Mouse (Mus musculus): Measurements from ENCODE around the gene Lsm8.
"Not testable (repeated sequence)": the region's sequence is repeated elsewhere in the genome, so short reads cannot be mapped to it uniquely, and the experiment has no call there.

The Lsm8 gene

DNA sequence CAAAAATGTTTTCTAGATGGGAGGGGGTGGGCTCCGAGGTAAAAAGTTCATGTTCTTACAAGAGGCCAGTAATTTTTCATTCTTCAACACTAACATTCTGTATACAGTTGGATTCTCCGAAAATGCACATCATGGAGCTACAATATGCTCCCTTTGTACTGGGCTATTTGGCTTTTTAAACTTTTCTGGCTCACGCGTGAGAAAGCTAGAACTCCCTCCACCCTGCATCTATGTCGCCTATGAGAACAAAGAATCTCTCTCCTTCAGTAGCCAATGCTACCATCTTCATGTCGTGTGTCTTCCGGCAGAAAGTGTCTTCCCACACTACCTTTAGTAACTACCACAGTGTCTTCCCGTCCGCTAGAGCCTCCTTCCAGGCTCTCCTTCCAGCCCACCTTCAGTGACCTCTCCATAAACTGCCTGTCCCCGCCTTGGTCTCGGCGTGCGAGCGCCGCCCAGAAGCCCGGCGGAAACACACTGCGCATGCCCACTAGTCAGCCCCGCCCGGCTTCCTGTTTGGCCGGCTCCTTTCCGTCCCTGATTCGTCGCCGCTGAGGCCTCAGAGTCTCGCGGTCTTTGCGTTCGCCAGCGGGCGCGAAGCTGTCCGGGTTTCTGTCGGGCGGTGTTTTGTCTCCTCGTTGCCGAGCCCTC lies at the start of gene Lsm8:
TSS of gene Lsm8 (plus strand) at position 529 of the 651 bp plus-strand sequence.
- peak; percentile 95 to 97 for DNase-seq (ENCODE audit: low spot score in 2 of 2)

DNA sequence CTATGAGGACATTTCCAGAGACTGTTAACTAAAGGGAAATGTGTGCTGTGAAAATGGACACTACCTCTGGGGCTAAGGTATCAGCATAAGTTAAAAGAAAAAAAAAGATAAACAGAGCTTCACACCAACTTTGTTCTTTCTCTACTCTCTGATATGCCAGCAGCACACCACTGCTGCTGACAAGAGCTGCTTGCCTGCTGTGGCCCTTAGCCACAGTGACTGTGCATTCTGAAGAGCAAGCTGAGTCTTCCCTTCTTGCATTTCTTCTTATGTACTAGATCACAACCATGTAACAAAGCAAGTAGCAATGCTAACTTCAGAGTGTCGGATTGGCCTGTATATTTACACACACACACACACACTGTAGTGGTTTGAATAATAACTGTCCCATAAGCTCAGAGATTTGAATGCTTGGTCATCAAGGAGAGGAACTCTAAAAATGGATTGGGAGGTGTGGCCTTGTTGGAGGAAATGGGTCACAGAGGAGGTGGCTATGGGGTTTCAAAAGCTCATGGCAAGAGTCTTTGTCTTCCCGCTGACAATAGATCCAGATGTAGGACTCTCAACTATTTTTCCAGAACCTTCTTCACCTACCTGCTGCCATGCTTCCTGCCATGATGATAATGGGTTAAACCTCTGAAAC lies 47.4 kb upstream of the Lsm8 start:
- DNase-seq (ENCODE audit: low spot score in 2 of 2) = no peak

DNA sequence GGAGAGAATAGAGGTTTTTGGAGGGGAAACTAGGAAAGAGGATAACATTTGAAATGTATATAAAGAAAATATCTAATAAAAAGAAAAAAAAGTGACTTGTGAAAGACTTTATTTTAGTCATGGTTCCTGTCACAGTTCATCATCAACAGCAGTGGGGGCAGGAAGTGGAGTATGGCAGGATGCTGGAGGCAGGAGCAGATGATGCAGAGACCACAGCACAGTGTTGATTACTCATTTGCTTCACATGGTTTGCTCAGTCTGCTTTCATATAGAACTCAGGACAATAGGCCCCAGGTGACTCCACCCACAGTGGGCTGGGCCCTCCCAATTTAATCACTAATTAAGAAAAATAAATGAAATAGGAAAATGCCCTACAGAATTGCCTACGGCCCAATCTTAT lies 35.8 kb upstream of the Lsm8 start:
- DNase-seq (ENCODE audit: low spot score in 2 of 2) = no peak

DNA sequence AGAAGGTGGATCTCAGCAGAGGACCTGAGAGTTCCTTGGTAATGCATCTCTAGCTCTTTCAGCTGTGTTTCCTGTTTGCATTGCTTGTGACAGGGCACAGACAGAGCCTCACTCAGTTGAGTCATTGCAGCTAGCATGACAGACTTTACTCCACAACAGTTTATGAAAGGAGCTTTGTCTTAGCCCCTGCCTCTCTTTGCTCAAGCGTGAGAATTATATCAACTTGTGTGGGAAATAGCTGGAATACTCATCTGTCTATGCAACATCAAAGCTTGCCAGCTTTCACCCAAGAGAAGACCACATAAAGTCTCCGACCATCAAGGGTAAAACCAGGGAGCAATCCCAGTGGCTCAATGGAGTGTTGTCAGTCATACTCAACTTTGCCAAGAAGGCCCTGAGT lies 32.8 kb upstream of the Lsm8 start:
- DNase-seq (ENCODE audit: low spot score in 2 of 2) = no peak

DNA sequence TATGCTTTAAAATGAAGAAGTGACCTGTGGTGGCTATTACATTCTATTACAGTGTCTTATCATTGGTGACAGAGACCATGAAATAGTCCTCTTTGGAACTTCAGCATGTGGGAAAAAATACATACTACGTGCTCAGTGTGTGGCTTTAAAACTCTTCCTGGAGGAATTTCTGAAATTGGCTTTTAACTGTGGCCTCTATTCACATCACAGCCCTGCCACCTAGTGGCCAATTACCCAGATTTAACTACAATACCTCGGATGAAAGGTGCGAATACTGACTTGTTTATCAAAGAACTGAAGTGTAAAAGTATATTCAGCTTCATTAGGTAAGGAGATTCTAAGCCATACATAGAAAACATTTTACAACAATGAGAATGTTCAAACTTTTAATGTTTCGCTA lies 29.0 kb upstream of the Lsm8 start:
- DNase-seq (ENCODE audit: low spot score in 2 of 2) = peak; percentile 81 to 88

DNA sequence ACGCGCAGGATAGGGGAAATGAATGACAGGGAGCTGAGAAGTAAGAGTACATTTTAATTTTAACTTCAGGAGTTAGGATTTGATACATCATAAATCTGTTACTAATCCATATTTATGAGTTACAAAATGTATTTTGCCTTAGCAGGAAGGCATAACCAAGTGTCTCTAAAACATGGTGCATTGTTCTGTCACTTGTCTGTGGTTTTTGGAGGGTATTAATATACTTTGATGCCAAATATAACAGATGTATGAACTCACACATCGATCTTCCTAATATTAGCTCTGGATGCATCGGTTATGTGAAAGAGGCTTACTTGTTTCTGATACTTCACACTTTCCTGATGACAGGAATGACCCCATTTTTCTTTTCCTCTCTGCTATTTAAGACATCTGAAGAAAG lies 28.1 kb upstream of the Lsm8 start:
- DNase-seq (ENCODE audit: low spot score in 2 of 2) = no peak

DNA sequence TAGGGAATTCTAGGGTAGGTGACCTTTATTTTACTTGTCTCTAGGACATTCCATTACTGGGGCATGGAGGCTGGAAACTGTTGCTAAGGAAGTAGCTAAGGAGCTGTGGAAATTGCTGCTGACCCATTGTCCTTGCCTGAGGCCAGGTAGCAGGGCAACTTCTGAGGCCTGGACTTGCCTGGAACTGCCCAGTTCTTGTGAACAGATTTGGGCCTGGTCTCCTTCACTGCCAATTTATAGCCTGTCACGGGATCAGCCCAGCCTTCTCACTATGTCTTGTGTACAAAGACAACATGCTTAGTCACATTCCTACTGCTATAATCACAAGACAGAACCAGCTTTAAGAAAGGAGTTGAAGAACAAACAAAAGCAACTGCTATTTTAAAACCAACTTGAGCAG lies 25.6 kb upstream of the Lsm8 start:
- DNase-seq (ENCODE audit: low spot score in 2 of 2) = no peak

DNA sequence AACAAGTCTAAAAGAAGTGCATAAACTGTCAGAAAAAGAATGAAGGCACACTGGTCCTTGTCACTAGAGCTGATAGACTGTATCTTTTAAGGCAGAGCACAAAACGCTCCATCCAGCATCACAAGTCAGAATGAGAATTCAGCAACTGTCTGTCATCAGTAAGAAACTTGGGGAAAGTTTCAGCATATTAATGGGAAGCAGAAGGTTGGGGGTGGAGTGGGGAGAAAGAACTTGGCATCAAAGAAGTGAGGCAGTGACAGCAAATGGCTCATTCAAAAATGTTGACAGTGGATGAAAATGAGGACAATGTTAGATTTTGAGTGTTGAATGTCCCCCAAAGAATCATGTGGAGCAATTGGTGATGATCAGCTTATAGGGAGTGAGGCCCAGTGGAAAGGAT lies 15.4 kb upstream of the Lsm8 start:
- no peak for DNase-seq (ENCODE audit: low spot score in 2 of 2)

DNA sequence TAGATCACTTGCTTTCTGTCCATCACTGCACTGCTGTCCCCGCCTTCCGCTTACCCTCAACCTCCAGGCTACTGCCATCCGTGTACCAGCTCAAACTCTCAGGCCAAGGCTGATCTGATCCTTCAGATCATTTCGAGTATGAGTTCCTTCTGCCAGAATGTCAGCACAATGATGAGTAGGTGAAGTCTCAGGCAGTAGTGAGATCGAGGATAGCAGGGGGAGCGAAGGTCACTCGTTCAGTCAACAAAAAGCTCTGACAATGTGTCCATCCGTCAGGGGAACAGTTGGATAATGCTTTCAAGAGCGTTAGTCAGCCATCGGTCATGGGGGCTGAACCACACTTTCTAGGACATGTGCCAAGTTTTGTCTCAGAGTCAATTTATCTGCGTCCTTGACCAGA lies 3.9 kb upstream of the Lsm8 start:
- DNase-seq (ENCODE audit: low spot score in 2 of 2) = not testable (repeated sequence)

DNA sequence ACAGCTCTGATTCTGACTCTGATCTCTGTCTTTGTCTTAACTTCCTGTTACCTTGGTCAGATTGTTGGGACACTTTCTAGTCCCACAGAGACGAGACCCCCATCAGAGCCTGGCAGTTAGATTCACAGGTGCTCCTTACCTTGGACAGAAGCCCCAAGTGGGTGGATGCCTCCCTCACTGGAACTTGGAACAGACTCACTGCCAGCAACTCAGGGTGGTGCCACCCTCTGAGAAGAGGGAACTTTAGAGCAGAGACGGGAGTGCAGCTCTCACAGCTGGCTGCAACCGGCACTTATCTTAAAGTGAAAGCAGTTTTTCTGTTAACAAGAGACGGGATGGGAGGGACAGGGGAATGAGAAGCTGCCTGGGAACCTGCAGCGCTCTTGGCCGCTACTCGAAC lies 2.8 kb upstream of the Lsm8 start:
- not testable (repeated sequence) for DNase-seq (ENCODE audit: low spot score in 2 of 2)

DNA sequence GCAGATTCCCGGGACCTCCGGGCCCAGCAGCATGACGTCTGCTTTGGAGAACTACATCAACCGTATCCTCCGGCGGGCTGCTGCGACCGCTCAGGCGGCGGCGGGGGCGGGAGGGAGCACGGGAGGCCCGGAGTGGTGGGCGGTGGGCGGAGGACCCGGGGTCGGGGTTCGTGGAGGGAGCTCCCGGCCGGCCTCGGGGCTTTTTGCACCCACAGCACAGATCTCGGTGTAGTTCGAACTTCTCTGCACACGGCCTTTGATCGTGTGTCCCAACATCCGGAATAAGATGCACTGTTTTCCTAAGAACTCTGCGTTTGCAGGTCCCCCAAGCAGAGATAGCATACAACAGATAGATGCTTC lies 303 bp downstream of the Lsm8 start:
- no peak for DNase-seq (ENCODE audit: low spot score in 2 of 2)

DNA sequence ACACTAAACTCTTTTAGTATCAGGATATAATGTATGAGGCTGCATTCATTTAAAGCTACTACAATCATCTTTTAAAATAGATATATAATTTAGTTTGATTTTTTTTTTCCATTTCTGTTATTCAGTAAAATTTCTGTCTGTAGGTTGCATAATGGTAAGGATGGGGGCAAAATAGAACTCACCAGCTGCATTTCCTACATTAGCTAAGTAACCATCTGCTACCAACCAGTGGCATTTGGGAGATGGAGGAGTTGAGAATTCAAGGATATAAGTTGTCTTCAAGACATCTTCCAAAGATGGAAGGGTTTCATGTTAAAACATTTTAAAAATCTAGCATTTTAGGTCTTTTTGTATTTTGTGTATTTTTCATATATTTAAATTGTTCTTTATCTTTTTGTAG lies 6.9 kb downstream of the Lsm8 start:
- peak; percentile 44 to 51 for DNase-seq (ENCODE audit: low spot score in 2 of 2)

DNA sequence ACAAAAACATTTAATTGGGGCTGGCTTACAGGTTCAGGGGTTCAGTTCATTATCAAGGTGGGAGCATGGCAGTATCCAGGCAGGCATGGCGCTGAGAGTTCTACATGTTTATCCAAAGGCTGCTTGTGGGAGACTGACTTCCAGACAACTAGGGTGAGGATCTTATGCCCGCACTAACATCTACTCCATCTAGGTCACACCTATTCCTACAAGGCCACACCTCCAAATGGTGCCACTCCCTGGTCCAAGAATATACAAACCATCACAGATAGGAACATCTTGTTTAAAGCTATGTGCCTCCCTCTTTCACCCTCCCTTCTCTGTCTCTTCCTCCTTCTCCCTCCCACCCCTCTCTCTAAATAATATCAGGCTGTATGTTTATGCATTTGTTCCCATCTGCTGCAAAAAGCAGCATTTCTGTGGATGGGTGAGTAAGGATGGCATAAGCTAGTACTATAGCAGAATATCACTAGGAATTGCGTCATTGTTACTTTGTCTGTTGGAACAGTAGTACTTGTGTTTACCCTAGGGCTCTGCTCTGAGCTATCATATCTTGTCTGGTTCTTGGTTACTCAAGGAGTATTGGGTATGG lies 8.2 kb downstream of the Lsm8 start:
- no peak for DNase-seq (ENCODE audit: low spot score in 2 of 2)

DNA sequence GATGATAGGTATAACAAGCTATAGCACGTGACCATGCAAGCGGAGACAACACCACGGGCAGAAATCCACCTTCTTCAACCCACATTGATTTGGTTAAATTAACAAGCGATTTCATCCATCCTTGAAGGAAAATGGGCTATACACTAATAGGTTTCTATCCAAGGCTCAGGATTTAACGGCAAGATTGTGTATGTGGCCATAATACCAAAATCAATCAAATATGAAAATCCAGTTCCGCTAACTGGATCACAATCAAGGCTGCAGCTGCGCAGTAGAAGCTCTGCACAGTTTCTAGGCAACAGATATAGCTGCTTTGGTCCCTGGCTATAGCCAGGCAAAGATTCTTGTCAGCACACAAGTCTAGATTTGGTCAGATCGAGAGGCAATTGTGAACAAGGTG lies 17.6 kb downstream of the Lsm8 start, which contains the start of gene Ankrd7:
TSS of gene Ankrd7 (plus strand) at position 301 of the 400 bp plus-strand sequence.
- no peak for DNase-seq (ENCODE audit: low spot score in 2 of 2)

DNA sequence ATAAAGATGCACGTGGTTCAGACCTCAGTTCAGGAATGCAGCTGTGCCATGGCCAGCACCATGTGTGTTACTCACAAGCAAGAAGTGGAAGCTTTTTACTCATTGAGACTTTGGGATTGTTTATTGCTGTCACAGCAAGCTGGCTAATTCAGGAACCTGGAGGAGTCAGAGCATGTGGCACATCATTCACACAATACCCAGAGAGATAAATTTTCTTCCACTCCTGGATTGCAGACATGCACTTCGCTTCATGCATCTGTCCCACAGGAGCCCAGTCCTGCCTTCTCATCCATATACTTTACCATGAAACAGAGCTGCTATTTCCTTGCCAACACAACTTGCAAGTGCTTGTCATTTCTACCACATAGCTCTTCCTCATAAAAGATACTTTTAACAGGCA lies 40.7 kb downstream of the Lsm8 start:
- DNase-seq (ENCODE audit: low spot score in 2 of 2) = peak; percentile 26 to 30

DNA sequence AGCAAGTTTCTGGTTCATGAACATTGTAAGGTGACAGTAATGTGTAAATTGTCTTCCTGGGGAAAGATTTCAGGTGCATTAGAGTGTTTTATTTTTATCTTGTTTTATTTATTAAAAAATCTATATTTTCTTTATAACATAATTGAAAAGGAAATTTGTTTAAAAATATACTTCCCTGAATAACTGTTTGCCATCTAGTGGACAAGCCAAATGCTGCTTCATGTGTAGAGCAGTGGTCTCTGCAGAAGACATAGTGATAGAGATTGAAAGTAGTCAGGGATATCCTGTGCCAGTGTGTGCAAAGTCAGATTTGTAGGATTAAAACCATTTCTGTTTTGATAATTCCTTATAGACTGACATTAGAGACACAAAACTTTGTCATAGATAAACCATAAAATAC lies 45.8 kb downstream of the Lsm8 start:
- no peak for DNase-seq (ENCODE audit: low spot score in 2 of 2)
